Mouse (Mus musculus) ES-E14 (cell line): ENCODE measurements around the gene March5.

Source experiments
- CHD2 ChIP-seq: IDR thresholded peaks from 2 replicates; pipeline ENCODE4 v1.6.1; 2014; ENCODE audit warnings: mild to moderate bottlenecking, low read depth, low read length, inconsistent platforms
- HCFC1 ChIP-seq: IDR thresholded peaks from 2 replicates; pipeline ENCODE4 v1.6.1; 2012; ENCODE audit warnings: low read length, inconsistent platforms, borderline replicate concordance; ENCODE audit not compliant: insufficient read depth
- MAFK ChIP-seq: IDR thresholded peaks from 2 replicates; pipeline ENCODE4 v1.6.1; 2014; ENCODE audit warnings: mild to moderate bottlenecking, low read depth, low read length, inconsistent platforms; ENCODE audit not compliant: insufficient read depth
- ZC3H11A ChIP-seq: IDR thresholded peaks from 2 replicates; pipeline ENCODE4 v1.6.1; 2012; ENCODE audit warnings: low read depth, mild to moderate bottlenecking, inconsistent platforms, low read length, borderline replicate concordance

DNA sequence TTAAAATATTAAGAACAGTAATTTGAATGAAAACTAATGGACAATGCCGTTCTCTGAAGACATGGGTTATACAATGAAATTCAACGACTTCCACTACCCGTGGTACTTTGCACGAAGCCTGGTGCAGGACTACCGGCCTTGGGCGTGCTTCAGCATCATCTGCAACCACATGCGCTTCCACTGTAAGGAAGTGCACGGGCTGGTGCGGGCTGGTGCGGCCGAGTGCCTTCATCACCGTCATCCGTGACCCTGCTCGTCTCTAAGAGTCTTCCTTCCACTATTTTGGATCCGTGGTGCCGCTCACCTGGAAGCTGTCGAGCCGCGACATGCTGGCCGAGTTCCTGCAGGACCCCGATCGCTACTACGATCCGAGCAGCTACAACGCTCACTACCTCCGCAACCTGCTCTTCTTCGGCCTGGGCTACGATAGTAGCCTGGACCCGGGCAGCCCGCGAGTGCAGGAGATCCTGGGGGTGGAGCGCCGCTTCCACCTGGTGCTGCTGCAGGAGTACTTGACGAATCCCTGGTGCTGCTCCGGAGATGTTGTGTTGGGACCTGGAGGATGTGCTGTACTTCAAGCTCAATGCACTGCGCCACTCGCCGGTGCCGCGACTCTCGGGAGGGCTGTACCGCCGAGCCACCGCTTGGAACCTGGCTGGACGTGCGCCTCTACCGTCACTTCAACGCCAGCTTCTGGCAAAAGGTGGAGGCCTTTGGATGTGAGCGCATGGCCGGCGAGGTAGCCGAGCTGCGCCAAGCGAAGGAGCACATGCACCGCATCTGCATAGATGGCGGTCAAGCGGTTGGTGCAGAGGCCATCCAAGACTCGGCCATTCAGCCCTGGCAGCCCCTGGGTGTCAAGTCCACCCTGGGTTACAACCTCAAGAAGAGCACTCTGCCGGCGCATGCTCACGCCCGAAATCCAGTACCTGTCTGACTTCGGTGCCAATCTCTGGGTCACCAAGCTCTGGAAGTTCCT, 26.5 kb downstream of the March5 start:
- no peak for TF ChIP-seq MAFK
- TF ChIP-seq CHD2: no peak
- TF ChIP-seq ZC3H11A: no peak
- TF ChIP-seq HCFC1: no peak
